Mouse (Mus musculus) adrenal gland, postnatal 25 days (tissue): Measurements from ENCODE around the gene Gm10642. TPM values are rescaled to one million over a fixed set of nuclear protein-coding genes. Genes with fewer than 3 reads are reported as not detected.

ENCODE experiments used
- DNase-seq: peaks from one replicate; pipeline ENCODE4 v3.0.0; 2021; ENCODE audit warnings: mixed read lengths
- total RNA-seq: library from RNA; stranded (reverse); gene quantifications from 2 replicates; pipeline ENCODE4 v1.2.3, GENCODE M21; 2021

Gm10642 gene
- total RNA-seq, 1 experiment from 2014 or later: 0.52 TPM

- DNase-seq: no peak
Observed at GRCm38 (mm10) chr9:70673656-70674055, 17.6 kb downstream of the Gm10642 start.

- DNase-seq: no peak
Observed at GRCm38 (mm10) chr9:70675117-70675516, 19.1 kb downstream of the Gm10642 start.

- no peak for DNase-seq
Observed at GRCm38 (mm10) chr9:70675961-70676360, 19.9 kb downstream of the Gm10642 start.

DNA sequence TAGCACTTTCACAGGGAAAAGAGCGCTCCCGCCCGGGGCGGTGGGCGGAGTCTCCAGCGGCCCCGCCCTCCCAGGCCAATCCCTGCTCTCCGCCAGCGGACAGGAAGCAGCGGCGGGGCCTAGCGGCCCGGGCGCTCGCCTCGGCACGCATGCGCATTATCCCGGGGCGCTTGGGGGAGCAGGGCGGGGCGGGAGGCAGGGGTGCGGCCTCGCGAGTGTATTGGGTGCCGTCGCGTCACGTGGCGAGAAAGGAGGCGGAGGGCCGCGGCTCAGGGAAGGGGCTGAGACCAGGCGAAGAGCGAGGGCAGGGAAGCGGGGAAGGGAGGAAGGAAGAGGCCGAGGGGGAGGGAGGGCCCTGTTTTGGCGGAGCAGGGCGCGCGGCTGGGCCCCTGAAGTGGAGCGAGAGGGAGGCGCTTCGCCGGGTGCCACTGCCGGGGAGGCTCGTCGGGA lies 22.7 kb downstream of the Gm10642 start, which contains the start of gene Adam10:
Gene Adam10 (plus strand): TSS at position 316 of the 450 bp plus-strand sequence.
- DNase-seq: peak; percentile 100

- peak; percentile 59 for DNase-seq
Observed at GRCm38 (mm10) chr9:70679132-70680091, 23.4 kb downstream of the Gm10642 start.

DNA sequence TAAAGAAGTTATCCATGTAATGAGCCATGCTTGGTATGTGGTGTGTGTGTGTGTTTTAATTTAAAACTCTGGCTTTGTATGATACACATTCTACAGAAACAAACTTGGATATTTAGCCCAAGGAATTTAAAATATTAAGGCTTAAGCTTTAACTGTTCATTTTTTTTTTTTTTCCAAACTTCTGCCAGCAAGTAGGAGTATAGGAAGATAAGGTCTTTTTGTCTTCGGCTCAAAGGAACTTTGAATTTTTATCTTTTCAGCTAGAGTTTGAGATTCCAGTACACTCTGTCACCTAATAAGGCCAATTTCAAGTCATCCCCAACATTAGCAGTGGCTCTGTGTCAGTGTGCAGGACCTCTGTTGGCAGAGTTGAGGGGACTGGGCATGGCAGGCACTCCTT lies 26.2 kb downstream of the Gm10642 start:
- no peak for DNase-seq

- no peak for DNase-seq
Observed at GRCm38 (mm10) chr9:70688301-70688968, 32.4 kb downstream of the Gm10642 start.

DNA sequence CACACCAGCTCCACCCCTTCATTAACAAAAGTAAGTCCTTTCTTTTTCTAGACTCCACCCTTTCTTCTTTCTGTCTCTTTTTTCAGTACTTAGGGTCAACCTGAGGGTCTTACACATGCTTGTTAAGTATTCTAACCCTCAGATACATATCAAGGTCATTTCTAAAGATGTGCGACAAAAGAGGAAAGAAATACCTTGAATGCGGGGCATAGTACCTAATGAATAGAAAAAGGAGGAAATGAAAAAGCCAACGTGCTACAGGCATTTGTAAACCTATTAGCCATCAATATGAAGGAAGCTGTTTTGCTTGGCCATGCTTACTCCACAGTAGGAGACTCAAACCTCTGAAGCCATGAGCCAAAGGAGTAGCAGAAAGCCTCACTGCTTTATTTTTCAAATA lies 33.9 kb downstream of the Gm10642 start:
- DNase-seq: no peak

DNA sequence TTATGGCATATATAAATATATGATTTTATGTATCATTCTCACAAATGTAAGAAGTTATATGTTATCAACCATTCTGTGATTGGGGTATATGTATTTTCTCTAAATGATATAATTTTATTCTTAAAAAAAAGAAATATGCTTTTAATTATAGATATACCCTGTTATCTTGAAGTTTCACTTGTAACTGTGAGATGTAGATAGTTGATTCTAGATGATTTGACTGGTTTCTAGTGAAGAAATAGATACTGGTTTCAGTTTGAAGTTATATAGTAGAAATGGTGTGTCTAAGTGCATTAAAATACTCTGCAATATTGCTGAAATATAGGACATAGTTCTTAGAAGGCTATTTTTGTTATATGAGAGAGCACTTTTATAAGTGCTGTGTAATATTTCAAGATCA lies 34.5 kb downstream of the Gm10642 start:
- no peak for DNase-seq

GRCm38 (mm10) chr9:70691772-70692693 lies 36.0 kb downstream of the Gm10642 start:
- no peak for DNase-seq

DNA sequence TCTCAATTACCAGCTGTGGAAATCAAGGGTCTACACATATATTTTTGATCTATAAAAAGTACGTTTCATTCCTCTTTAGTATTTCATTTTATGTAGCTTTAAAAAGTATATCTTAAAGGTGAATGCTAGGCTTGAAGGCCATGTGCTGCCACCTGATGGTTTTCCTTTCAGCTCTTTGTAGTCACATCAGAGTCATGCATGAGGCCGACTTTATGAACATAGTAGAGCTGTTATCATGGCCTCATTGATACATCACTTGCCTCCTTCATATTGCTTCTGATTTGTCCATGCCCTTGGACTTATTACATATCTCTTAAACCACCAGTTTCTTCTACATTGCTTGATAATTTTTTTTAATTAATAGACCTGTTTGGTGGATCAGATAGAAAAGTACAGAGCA lies 39.7 kb downstream of the Gm10642 start:
- DNase-seq: no peak

DNA sequence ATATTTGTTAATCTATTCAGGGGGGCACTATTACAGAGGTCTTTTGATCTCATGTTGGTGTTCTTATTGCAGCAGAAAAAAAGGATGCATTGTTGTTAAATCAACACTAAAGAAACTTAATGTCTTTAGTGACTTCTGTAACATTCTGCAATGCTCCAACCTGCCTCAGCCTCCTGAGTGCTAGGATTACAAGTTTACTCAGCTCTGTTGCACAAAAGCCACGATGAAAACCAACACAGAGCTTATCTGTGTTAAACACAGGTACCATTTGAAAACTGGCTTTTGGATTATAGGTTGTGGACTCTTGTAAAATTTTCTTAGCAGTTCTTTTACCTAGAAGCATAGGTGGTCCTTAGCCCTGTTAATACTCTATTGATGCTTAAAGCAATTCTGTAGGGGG lies 42.0 kb downstream of the Gm10642 start:
- DNase-seq: no peak

GRCm38 (mm10) chr9:70703597-70704203 lies 47.6 kb downstream of the Gm10642 start:
- no peak for DNase-seq

DNA sequence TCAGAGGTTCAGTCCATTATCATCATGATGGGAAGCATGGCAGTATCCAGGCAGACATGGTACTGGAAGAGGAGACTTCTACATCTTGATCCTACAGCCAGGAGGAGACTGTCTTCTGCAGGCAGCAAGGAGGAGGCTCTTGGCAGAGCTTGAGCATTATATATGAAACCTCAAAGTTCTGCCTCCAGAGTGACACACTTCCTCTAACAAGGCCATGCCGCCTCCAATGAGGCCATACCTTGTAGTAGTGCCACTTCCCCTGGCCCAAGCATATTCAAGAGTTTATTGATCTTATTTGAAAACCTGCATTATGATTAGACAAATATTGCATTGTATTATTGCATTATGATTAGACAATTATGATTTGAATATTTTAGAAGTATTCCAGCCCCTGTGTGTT lies 50.4 kb downstream of the Gm10642 start:
- DNase-seq: no peak

Other genes with a start within 250 kb of the Gm10642 start
- 9.0 and 10.9 TPM in 2 replicates for gene Ccnb2, start 234.7 kb upstream of the Gm10642 start, total RNA-seq
- gene Rnf111, start 152.5 kb upstream of the Gm10642 start, total RNA-seq: 41.2 and 41.8 TPM in 2 replicates
- 39.1 and 49.7 TPM in 2 replicates for gene Sltm, start 113.5 kb upstream of the Gm10642 start, total RNA-seq
- gene Mindy2, start 923 bp downstream of the Gm10642 start, total RNA-seq: 14.3 and 17.3 TPM in 2 replicates
- gene Adam10, start 22.7 kb downstream of the Gm10642 start, total RNA-seq: 53.1 and 57.3 TPM in 2 replicates